Mouse (Mus musculus): ENCODE measurements at regions not wholly inside any gene's neighbourhood (a gene's known extent, or its start where the extent isn't known, plus 50 kb on each side); places are given as distances from the start of the nearest gene placed in this dataset.
A peak's percentile ranks its signal among the peaks of the same experiment; 100 is the strongest.

- DNase-seq (ENCODE audit: extremely low spot score in 1 of 2, low spot score in 1 of 2), result no peak
Measured at GRCm38 (mm10) chr2:169158005-169158673, 202.8 kb upstream of the Zfp64 start.

DNA sequence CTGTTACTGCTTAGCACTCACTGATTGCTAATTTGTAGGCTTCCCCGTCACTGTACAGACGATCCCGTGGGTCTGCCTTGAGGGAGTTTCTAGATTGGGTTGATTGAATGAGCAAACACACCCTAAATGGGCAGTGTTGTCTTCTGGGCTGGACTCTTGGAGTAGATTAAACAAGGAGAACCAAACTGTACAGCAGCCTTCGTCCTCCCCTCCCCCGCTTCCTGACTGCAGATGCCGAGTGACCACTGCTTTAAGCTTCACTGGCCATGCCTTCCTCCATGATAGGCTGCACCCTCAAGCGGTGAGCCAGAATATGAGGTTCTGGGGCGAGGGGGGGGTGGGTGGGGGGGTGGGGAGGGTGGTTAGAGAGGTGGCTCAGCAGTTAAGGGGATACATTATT lies 201.5 kb upstream of the Zfp64 start:
- no peak for DNase-seq (ENCODE audit: extremely low spot score in 1 of 2, low spot score in 1 of 2)

- DNase-seq (ENCODE audit: extremely low spot score in 1 of 2, low spot score in 1 of 2), result no peak
Measured at GRCm38 (mm10) chr2:169154881-169155280, 199.5 kb upstream of the Zfp64 start.

DNA sequence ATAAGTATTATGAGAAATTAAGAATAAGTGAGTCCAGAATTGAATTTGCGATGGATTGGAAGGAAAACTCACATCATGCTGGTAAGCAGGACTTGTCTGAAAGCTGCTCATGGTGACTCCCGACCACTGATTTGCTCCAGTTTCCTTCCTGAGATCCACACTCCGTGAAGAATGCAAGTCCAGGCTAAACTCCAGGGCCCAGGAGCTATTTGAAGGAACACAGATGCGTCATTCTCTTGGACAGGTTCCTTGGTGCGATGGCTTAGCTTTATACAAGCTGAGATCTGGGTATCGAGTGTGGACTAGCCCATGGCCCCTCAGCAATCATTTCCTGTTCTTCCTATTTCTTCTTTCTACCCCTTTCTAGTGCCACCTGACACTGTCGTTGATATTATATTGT lies 192.3 kb upstream of the Zfp64 start:
- no peak for DNase-seq (ENCODE audit: extremely low spot score in 1 of 2, low spot score in 1 of 2)

DNA sequence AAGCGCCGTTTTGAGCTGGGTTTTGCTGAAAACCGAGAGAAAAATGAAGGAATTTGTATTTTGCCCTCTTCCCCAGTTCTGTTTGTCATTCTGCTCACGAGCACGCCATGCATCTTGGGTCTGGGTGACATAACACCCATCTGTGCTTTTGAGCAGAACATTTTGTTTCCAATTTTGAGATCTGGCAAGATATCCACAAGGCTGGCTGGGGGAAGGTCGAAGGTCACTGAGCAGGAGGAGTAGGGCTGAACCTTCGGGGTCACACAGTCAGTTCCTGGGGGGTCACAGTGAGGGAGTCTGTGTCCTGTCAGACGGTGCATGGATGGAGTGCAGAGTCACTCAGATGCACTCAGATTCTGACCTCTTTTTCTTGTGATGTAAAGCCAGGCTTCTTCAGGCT lies 186.8 kb upstream of the Zfp64 start:
- DNase-seq (ENCODE audit: extremely low spot score in 1 of 2, low spot score in 1 of 2), result no peak

DNA sequence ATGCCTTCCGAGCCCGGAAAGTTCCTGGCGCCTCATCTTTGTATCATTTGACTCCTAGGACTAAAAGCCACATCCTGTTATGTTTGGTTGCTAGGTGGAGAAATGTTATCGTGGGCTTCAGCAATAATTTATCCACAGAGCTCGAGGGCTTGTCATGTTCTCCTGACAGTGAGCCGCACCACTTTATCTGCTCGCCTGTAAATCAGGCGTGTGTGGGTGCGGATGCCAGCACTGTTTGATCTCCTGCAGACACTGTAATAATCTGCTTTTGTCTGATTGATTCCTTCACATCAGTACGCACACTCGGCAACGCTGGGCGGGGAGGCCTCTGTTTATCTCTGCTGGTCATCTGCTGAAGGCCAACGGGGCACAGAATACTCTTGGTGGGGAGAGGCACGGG lies 178.5 kb upstream of the Zfp64 start:
- DNase-seq (ENCODE audit: extremely low spot score in 1 of 2, low spot score in 1 of 2), result no peak

GRCm38 (mm10) chr2:169125476-169125875 lies 170.1 kb upstream of the Zfp64 start:
- DNase-seq (ENCODE audit: extremely low spot score in 1 of 2, low spot score in 1 of 2), result no peak

- no peak for DNase-seq (ENCODE audit: extremely low spot score in 1 of 2, low spot score in 1 of 2)
Measured at GRCm38 (mm10) chr2:169122887-169123286, 167.5 kb upstream of the Zfp64 start.

- DNase-seq (ENCODE audit: extremely low spot score in 1 of 2, low spot score in 1 of 2), result no peak
Measured at GRCm38 (mm10) chr2:169116841-169117240, 161.5 kb upstream of the Zfp64 start.

GRCm38 (mm10) chr2:169109044-169109443 lies 153.7 kb upstream of the Zfp64 start:
- no peak for DNase-seq (ENCODE audit: extremely low spot score in 1 of 2, low spot score in 1 of 2)

DNA sequence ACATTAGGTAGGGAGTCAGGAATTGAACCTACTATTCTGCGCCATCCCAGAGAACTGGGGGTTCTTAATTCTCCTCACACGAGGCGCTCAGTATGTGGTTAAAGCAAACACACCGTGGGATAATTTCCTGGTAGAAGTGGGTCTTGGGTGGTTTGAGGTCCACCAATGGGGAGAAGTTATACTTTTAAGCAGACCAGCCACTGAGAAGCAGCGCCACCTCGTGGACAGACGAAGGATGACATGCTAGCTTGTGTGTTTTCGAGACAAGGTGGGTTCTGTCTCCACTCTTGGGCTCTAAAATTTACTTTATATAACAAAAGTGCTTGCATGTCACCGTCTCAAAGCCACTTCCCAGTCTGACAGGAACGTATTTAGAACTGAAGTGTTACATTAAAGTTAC lies 152.7 kb upstream of the Zfp64 start:
- DNase-seq (ENCODE audit: extremely low spot score in 1 of 2, low spot score in 1 of 2), result peak; percentile 27 to 65

- no peak for DNase-seq (ENCODE audit: extremely low spot score in 1 of 2, low spot score in 1 of 2)
Measured at GRCm38 (mm10) chr2:169101506-169102261, 146.3 kb upstream of the Zfp64 start.

DNA sequence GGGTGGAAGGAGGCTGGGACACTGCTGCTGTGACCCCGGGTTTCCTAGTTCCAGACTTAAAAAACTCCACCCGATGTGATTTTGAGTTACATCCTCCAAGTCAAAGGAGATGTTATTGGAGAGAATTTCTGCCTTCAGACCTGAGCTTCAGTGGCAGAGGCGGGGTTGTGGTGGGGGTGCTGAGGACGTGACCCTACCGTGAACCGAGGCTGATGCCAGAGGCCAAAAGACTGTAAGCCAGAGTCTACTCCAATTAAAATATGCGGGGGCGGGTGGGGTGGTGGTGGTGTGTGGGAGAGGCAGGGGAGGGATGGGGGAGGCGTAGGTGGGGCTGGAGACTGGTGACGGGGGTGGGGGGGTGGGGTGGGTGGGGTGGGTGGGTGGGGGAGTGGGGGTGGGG lies 145.1 kb upstream of the Zfp64 start:
- DNase-seq (ENCODE audit: extremely low spot score in 1 of 2, low spot score in 1 of 2), result no peak

DNA sequence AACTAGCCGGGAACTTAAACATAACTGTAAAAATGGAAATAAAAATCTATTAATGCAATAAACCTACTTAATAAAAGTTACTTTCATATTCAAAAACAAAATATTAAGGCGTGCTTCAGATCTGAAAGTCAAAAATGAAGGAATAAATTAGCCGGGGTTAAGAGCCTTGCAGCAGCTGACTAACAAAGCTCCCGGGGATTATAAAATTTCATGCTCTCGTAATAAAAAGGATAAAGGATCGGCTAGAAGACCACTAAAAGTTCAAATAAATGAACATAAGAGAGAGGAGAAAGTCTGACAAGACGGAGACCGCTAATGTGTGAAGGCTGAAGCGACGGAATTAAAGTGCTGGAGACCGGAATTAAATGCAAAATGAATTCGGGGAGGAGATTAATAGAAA lies 144.3 kb upstream of the Zfp64 start:
- no peak for DNase-seq (ENCODE audit: extremely low spot score in 1 of 2, low spot score in 1 of 2)

DNA sequence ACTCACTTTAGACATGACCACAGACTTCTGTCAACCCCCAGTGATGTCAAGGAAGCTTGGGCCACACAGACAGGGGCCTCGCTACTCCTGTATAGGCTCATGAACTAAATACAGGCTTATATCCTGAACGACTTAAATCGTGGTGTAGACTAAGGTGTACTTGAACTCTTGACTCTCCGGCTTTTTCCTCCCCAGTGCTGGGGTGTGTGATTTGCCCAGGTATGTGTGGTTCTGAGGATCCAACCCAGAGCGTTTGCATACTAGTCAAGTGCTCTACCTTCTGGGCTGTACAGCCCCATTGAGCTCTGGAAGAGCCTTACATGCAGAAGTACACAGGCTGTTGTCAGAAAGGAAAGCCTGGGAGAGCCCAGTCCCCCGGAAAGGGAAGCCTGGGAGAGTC lies 143.2 kb upstream of the Zfp64 start:
- no peak for DNase-seq (ENCODE audit: extremely low spot score in 1 of 2, low spot score in 1 of 2)

- DNase-seq (ENCODE audit: extremely low spot score in 1 of 2, low spot score in 1 of 2), result no peak
Measured at GRCm38 (mm10) chr2:169094011-169094754, 138.8 kb upstream of the Zfp64 start.

DNA sequence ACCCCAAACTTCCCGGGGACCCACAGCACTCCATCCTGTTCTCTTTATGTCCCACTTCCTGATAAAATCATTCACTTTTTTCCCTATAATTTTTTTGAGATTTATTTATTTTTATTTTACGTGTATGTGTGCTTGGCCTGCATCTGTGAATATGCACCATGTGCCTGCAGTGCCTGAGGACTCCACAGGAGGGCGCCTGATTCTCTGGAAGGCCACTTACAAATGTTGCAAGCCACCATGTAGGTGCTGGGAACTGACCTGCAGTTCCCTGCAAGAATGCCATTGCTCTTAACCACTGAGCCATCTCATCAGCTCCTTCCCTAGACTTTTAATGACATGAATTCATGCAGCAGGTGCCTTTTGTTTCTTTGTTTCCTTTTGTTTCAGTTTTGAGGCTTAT lies 134.9 kb upstream of the Zfp64 start:
- DNase-seq (ENCODE audit: extremely low spot score in 1 of 2, low spot score in 1 of 2), result no peak

GRCm38 (mm10) chr2:169088870-169089484 lies 133.6 kb upstream of the Zfp64 start:
- no peak for DNase-seq (ENCODE audit: extremely low spot score in 1 of 2, low spot score in 1 of 2)

DNA sequence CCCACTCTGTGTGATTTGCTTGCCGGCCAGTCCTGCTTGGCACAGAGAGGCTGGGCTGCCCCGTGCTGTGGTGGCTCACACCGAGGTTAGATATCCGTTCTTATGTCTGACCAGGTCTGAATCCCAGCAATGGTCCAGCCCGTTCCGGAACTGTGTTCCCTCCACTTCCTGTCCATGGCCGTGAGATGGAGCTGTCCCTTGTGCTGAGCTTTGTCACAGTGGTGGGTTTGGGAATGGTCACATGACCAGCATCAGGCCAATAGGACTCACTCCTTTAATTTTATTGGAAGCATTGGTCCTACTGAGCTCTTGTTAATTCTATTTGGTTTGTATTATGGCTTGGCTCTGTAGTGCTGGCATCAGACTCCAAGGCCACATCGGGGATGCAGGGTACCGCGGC lies 132.9 kb upstream of the Zfp64 start:
- DNase-seq (ENCODE audit: extremely low spot score in 1 of 2, low spot score in 1 of 2), result no peak

GRCm38 (mm10) chr2:169071267-169071666 lies 115.9 kb upstream of the Zfp64 start:
- no peak for DNase-seq (ENCODE audit: extremely low spot score in 1 of 2, low spot score in 1 of 2)

- no peak for DNase-seq (ENCODE audit: extremely low spot score in 1 of 2, low spot score in 1 of 2)
Measured at GRCm38 (mm10) chr2:169065166-169065698, 109.8 kb upstream of the Zfp64 start.
